Mouse (Mus musculus): ENCODE data around the gene Car3. TPM values are rescaled to one million over a fixed set of nuclear protein-coding genes. Genes with fewer than 3 reads are reported as not detected.

Car3 gene
- total and polyA plus RNA-seq, 3 experiments, result 34.4 to 259 (median 82.7) TPM

- Histone ChIP-seq H3K27me3 (ENCODE audit: control insufficient read depth, insufficient read depth, low read length) (no peaks in the 10 kb centered on the region), H3K4me1 (ENCODE audit: control insufficient read depth, insufficient read depth, low read length) (no peaks in the 10 kb centered on the region), H3K36me3 (ENCODE audit: control insufficient read depth, insufficient read depth, low read length) (no peaks in the 10 kb centered on the region), H3K27ac (no peak overlapping the region), H3K79me2 (replicated peaks; ENCODE audit: control insufficient read depth, insufficient read depth, low read length) (no peaks in the 10 kb centered on the region), H3K4me3 (no peak overlapping the region), H3K9ac (ENCODE audit: low read depth, low read length) (no peak overlapping the region)
- WGBS, result 68% methylated on average over 6 of the region's 6 CpGs
- no peak for DNase-seq
- TF ChIP-seq CTCF (IDR thresholded peaks at IDR 0.05), result no peak
- TF ChIP-seq EP300 (IDR thresholded peaks at IDR 0.05; ENCODE audit: insufficient read depth, low read depth, low read length), result no peak
- no peak for TF ChIP-seq POLR2A (IDR thresholded peaks at IDR 0.05; ENCODE audit: insufficient read depth, low read depth, low read length)
- intact Hi-C loops (cut with DNase I), result no loop called here
Observed at GRCm38 (mm10) chr3:14878749-14879223, 15.5 kb downstream of the Car3 start.

- DNase-seq, result no peak
- intact Hi-C loops (cut with DNase I), result no loop called here
- TF ChIP-seq CTCF (IDR thresholded peaks at IDR 0.05) (no peak), EP300 (IDR thresholded peaks at IDR 0.05; ENCODE audit: insufficient read depth, low read depth, low read length) (no peak), POLR2A (IDR thresholded peaks at IDR 0.05; ENCODE audit: insufficient read depth, low read depth, low read length) (no peak)
- H3K4me3 ChIP-seq, result no peak overlapping the region
- 75% methylated on average over 3 of the region's 3 CpGs for WGBS
- H3K79me2 ChIP-seq (replicated peaks; ENCODE audit: control insufficient read depth, insufficient read depth, low read length), result no peaks in the 10 kb centered on the region
- no peaks in the 10 kb centered on the region for H3K27me3 ChIP-seq (ENCODE audit: control insufficient read depth, insufficient read depth, low read length)
- H3K4me1 ChIP-seq (ENCODE audit: control insufficient read depth, insufficient read depth, low read length), result no peaks in the 10 kb centered on the region
- H3K9ac ChIP-seq (ENCODE audit: low read depth, low read length), result no peak overlapping the region
- H3K27ac ChIP-seq, result no peak overlapping the region
- H3K36me3 ChIP-seq (ENCODE audit: control insufficient read depth, insufficient read depth, low read length), result no peaks in the 10 kb centered on the region
Observed at GRCm38 (mm10) chr3:14879293-14879692, 16.0 kb downstream of the Car3 start.

DNA sequence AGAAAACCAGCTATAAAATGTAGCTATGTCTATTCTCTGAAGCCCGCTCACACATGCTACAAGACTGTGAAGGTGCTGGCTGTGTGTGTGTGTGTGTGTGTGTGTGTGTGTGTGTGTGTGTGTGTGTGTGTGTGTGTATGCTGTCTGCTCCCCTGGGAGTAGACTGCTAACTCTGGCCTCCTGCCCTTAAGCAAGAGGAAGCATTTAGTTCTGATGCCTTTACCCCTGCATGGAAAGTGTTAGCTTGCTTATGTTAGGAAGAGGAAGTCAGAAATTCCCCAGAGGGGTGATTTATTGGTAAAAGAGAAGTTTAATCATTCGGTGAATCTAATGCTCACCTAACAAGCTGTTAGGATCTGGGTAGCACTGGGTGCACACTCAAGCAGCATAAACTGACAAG lies 17.0 kb downstream of the Car3 start:
- no peak for TF ChIP-seq CTCF (IDR thresholded peaks at IDR 0.05)
- TF ChIP-seq POLR2A (IDR thresholded peaks at IDR 0.05; ENCODE audit: insufficient read depth, low read depth, low read length), result no peak
- TF ChIP-seq EP300 (IDR thresholded peaks at IDR 0.05; ENCODE audit: insufficient read depth, low read depth, low read length), result no peak
- Histone ChIP-seq H3K36me3 (ENCODE audit: control insufficient read depth, insufficient read depth, low read length) (no peaks in the 10 kb centered on the region), H3K9ac (ENCODE audit: low read depth, low read length) (no peak overlapping the region), H3K27ac (no peak overlapping the region), H3K4me3 (no peak overlapping the region), H3K4me1 (ENCODE audit: control insufficient read depth, insufficient read depth, low read length) (no peaks in the 10 kb centered on the region), H3K27me3 (ENCODE audit: control insufficient read depth, insufficient read depth, low read length) (no peaks in the 10 kb centered on the region), H3K79me2 (replicated peaks; ENCODE audit: control insufficient read depth, insufficient read depth, low read length) (no peaks in the 10 kb centered on the region)
- intact Hi-C loops (cut with DNase I), result loop anchor here (10.0 kb wide), 1 partner anchor 215 kb away; no protein-coding TSS in a partner anchor
- DNase-seq, result no peak
- WGBS, result 58% methylated on average over 2 of the region's 2 CpGs

- Histone ChIP-seq H3K4me1 (ENCODE audit: control insufficient read depth, insufficient read depth, low read length) (no peaks in the 10 kb centered on the region), H3K9ac (ENCODE audit: low read depth, low read length) (no peak overlapping the region), H3K36me3 (ENCODE audit: control insufficient read depth, insufficient read depth, low read length) (no peaks in the 10 kb centered on the region), H3K27ac (no peak overlapping the region), H3K79me2 (replicated peaks; ENCODE audit: control insufficient read depth, insufficient read depth, low read length) (no peaks in the 10 kb centered on the region), H3K27me3 (ENCODE audit: control insufficient read depth, insufficient read depth, low read length) (no peaks in the 10 kb centered on the region), H3K4me3 (no peak overlapping the region)
- DNase-seq, result no peak
- intact Hi-C loops (cut with DNase I), result loop anchor here (10.0 kb wide), 1 partner anchor 213 kb away; no protein-coding TSS in a partner anchor
- no peak for TF ChIP-seq CTCF (IDR thresholded peaks at IDR 0.05)
- TF ChIP-seq POLR2A (IDR thresholded peaks at IDR 0.05; ENCODE audit: insufficient read depth, low read depth, low read length), result no peak
- TF ChIP-seq EP300 (IDR thresholded peaks at IDR 0.05; ENCODE audit: insufficient read depth, low read depth, low read length), result no peak
Observed at GRCm38 (mm10) chr3:14882005-14882404, 18.7 kb downstream of the Car3 start.

DNA sequence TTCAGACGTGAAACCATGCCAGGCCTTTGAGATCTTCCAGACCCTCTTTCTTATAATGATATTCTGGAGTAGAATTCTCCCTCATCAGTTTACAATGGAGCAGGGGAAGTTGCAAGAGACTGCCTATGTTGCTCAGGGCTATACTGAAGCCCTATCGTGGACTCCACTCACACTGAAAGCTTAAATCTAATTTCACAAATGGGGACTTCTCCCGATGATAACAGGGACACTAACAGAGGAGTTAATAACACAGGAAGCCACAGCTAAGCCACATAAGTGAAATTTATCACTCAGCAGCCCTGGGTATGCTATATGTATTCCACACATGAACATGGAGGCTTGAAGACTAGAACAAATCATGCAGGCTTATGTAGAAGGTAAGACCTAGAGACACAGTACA lies 19.4 kb downstream of the Car3 start:
- H3K27me3 ChIP-seq (ENCODE audit: control insufficient read depth, insufficient read depth, low read length), result no peaks in the 10 kb centered on the region
- H3K79me2 ChIP-seq (replicated peaks; ENCODE audit: control insufficient read depth, insufficient read depth, low read length), result no peaks in the 10 kb centered on the region
- no peak for DNase-seq
- H3K36me3 ChIP-seq (ENCODE audit: control insufficient read depth, insufficient read depth, low read length), result no peaks in the 10 kb centered on the region
- intact Hi-C loops (cut with DNase I), result loop anchor here (10.0 kb wide), 1 partner anchor 212 kb away; no protein-coding TSS in a partner anchor
- H3K4me1 ChIP-seq (ENCODE audit: control insufficient read depth, insufficient read depth, low read length), result no peaks in the 10 kb centered on the region
- WGBS, result 62% methylated on average over 3 of the region's 3 CpGs
- H3K27ac ChIP-seq, result no peak overlapping the region
- no peak overlapping the region for H3K4me3 ChIP-seq
- H3K9ac ChIP-seq (ENCODE audit: low read depth, low read length), result no peak overlapping the region
- TF ChIP-seq CTCF (IDR thresholded peaks at IDR 0.05) (no peak), POLR2A (IDR thresholded peaks at IDR 0.05; ENCODE audit: insufficient read depth, low read depth, low read length) (no peak), EP300 (IDR thresholded peaks at IDR 0.05; ENCODE audit: insufficient read depth, low read depth, low read length) (no peak)

GRCm38 (mm10) chr3:14884826-14885225 lies 21.5 kb downstream of the Car3 start:
- H3K79me2 ChIP-seq (replicated peaks; ENCODE audit: control insufficient read depth, insufficient read depth, low read length), result no peaks in the 10 kb centered on the region
- no peaks in the 10 kb centered on the region for H3K4me1 ChIP-seq (ENCODE audit: control insufficient read depth, insufficient read depth, low read length)
- TF ChIP-seq CTCF (IDR thresholded peaks at IDR 0.05), result no peak
- TF ChIP-seq EP300 (IDR thresholded peaks at IDR 0.05; ENCODE audit: insufficient read depth, low read depth, low read length), result no peak
- TF ChIP-seq POLR2A (IDR thresholded peaks at IDR 0.05; ENCODE audit: insufficient read depth, low read depth, low read length), result no peak
- no peak for DNase-seq
- no peak overlapping the region for H3K4me3 ChIP-seq
- no peaks in the 10 kb centered on the region for H3K27me3 ChIP-seq (ENCODE audit: control insufficient read depth, insufficient read depth, low read length)
- H3K27ac ChIP-seq, result no peak overlapping the region
- H3K9ac ChIP-seq (ENCODE audit: low read depth, low read length), result no peak overlapping the region
- no peaks in the 10 kb centered on the region for H3K36me3 ChIP-seq (ENCODE audit: control insufficient read depth, insufficient read depth, low read length)
- intact Hi-C loops (cut with DNase I), result loop anchor here (10.0 kb wide), 1 partner anchor 210 kb away; no protein-coding TSS in a partner anchor
